Mouse (Mus musculus): ENCODE data around the gene Klf8. TPM values are rescaled to one million over a fixed set of nuclear protein-coding genes. Genes with fewer than 3 reads are reported as not detected.

Gene Klf8
- polyA plus RNA-seq, 1 experiment from 2014 or later, result 3.8 TPM

Other genes starting within 250 kb of the Klf8 start
- 4.0 and 5.0 TPM in 2 replicates for gene Usp51, start 231.0 kb upstream of the Klf8 start, polyA plus RNA-seq (2016; fragmentation: Nextera tagmentation; extraction: Ambion mirVana)
- 96.0 and 98.9 TPM in 2 replicates for gene Mageh1, start 199.9 kb upstream of the Klf8 start, polyA plus RNA-seq (2016; fragmentation: Nextera tagmentation; extraction: Ambion mirVana)
- 0.26 and 0.63 TPM in 2 replicates for gene Foxr2, start 118.7 kb upstream of the Klf8 start, polyA plus RNA-seq (2016; fragmentation: Nextera tagmentation; extraction: Ambion mirVana)
- gene Rragb, start 97.5 kb upstream of the Klf8 start, polyA plus RNA-seq (2016; fragmentation: Nextera tagmentation; extraction: Ambion mirVana), result 5.8 and 6.4 TPM in 2 replicates